Mouse (Mus musculus) small intestine, adult 2 months (tissue): ENCODE measurements around the gene Osbpl6. TPM values are rescaled to one million over a fixed set of nuclear protein-coding genes. Genes with fewer than 3 reads are reported as not detected.

Source experiments
- H3K27ac ChIP-seq: fragments of 200-500 bp; 2 replicates; pipeline ENCODE4 v1.5.1; 2012; ENCODE audit warnings: low read depth, low read length, control low read depth, inconsistent platforms; ENCODE audit not compliant: insufficient read depth
- H3K27me3 ChIP-seq: fragments of 200-500 bp; 2 replicates; pipeline ENCODE4 v1.6.1; 2012; ENCODE audit warnings: mild to moderate bottlenecking, moderate library complexity, low read length, inconsistent platforms; ENCODE audit not compliant: control insufficient read depth, insufficient read depth
- H3K36me3 ChIP-seq: fragments of 200-500 bp; 2 replicates; pipeline ENCODE4 v1.6.1; 2012; ENCODE audit warnings: mild to moderate bottlenecking, low read length, control low read depth, inconsistent platforms; ENCODE audit not compliant: control insufficient read depth, insufficient read depth
- H3K4me1 ChIP-seq: fragments of 200-500 bp; 2 replicates; pipeline ENCODE4 v1.6.1; 2012; ENCODE audit warnings: low read length, inconsistent platforms, mixed read lengths; ENCODE audit not compliant: control insufficient read depth, insufficient read depth, insufficient read length
- H3K4me3 ChIP-seq: fragments of 200-500 bp; 2 replicates; pipeline ENCODE4 v1.5.1; 2012; ENCODE audit warnings: low read depth, mild to moderate bottlenecking, control low read depth, inconsistent platforms, low read length, moderate library complexity
- CTCF ChIP-seq: fragments of 200-500 bp; IDR thresholded peaks from 2 replicates; pipeline ENCODE4 v1.5.1; 2012; ENCODE audit warnings: low read depth, mild to moderate bottlenecking, control low read depth, inconsistent platforms, low read length, moderate library complexity, mixed read lengths; ENCODE audit not compliant: insufficient replicate concordance, insufficient read length; ENCODE audit errors: extremely low read depth
- POLR2A ChIP-seq: fragments of 200-500 bp; IDR thresholded peaks from 2 replicates; pipeline ENCODE4 v1.6.1; 2012; ENCODE audit warnings: low read depth, mild to moderate bottlenecking, control low read depth, inconsistent platforms, low read length, moderate library complexity
- WGBS: fragments of 180-500 bp; shearing (Covaris S2); methylation state at CpG from one replicate; pipeline ENCODE4 v1.1.7; 2018; 5-methylcytosine and 5-hydroxymethylcytosine counted together
- polyA plus RNA-seq: library from polyadenylated mRNA; depleted of rRNA; stranded (reverse); fragments of >200 nt; gene quantifications from 2 replicates; pipeline ENCODE4 v1.2.3, GENCODE M21; 2012

Osbpl6 gene
- polyA plus RNA-seq, 1 experiment = 72.6 TPM

DNA sequence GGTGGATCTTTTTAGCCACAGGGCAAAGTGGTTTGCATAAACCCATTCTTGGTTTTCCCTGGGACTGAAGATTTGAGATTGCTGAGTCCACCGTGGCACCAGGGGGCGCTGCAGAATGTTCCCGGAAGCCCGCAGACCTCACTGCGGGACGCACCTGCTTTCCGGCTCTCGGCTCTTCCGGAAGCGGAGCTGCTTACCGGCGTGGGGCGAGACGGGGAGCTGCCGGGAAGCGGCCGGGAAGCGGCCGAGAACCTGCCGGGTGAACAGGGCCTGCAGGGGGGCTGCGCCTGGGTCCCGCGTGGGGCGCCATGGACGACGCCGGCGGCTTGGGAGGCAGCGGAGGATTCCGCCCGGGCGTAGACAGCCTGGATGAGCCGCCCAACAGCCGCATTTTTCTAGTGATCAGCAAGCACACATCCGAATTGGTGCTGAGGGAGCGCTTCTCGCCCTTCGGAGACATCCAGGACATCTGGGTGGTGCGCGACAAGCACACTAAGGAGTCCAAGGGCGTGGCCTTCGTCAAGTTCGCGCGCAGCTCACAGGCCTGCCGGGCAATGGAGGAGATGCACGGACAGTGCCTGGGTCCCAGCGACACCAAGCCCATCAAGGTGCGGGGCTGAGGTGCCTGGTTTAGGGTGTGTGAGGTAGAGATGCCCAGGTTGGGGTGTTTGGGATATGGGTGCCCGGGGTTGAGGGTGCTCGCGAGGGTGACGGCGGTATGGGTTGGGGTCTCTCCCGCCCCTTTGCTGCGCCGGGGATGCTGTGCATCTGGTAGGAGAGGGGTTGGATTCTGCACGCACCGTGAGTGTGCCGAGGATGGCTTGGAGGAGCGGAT, 36.3 kb upstream of the Osbpl6 start, which contains the start of gene Rbm45:
Rbm45 (plus strand) TSS at position 164 of the 835 bp plus-strand sequence.
- under 1% methylated on average over 61 of the region's 61 CpGs for WGBS
- TF ChIP-seq POLR2A (no peak; the same call in 1 of the 2 replicates), CTCF (peak; percentile 86)
- peaks cover 19% of the 10 kb centered on the region for H3K4me1 ChIP-seq
- H3K27me3 ChIP-seq = no peaks in the 10 kb centered on the region
- H3K27ac ChIP-seq = peak within 1 kb of the TSS; percentile 93
- peaks cover 18% of the 10 kb centered on the region for H3K36me3 ChIP-seq
- H3K4me3 ChIP-seq = peak within 1 kb of the TSS; percentile 94

- WGBS = 1% methylated on average over 7 of the region's 7 CpGs
- H3K27ac ChIP-seq = peak overlapping the region; percentile 93
- H3K36me3 ChIP-seq = peaks cover 21% of the 10 kb centered on the region
- TF ChIP-seq CTCF (no peak), POLR2A (no peak)
- no peaks in the 10 kb centered on the region for H3K27me3 ChIP-seq
- peaks cover 19% of the 10 kb centered on the region for H3K4me1 ChIP-seq
- H3K4me3 ChIP-seq = peak overlapping the region; percentile 94
Measured at GRCm38 (mm10) chr2:76370656-76370922, 35.7 kb upstream of the Osbpl6 start.

- H3K27me3 ChIP-seq = no peaks in the 10 kb centered on the region
- H3K4me1 ChIP-seq = peaks cover 19% of the 10 kb centered on the region
- H3K4me3 ChIP-seq = no peak overlapping the region
- 47% methylated on average over 4 of the region's 4 CpGs for WGBS
- peak overlapping the region; percentile 50; the same call in 1 of the 2 replicates for H3K27ac ChIP-seq
- H3K36me3 ChIP-seq = peaks cover 31% of the 10 kb centered on the region
- TF ChIP-seq POLR2A (no peak), CTCF (no peak)
Measured at GRCm38 (mm10) chr2:76372244-76372643, 34.1 kb upstream of the Osbpl6 start.

GRCm38 (mm10) chr2:76374544-76375206, 31.6 kb upstream of the Osbpl6 start:
- H3K36me3 ChIP-seq = peaks cover 52% of the 10 kb centered on the region
- TF ChIP-seq CTCF = no peak
- TF ChIP-seq POLR2A = no peak
- WGBS = 88% methylated on average over 6 of the region's 6 CpGs
- no peak overlapping the region for H3K4me3 ChIP-seq
- H3K4me1 ChIP-seq = peaks cover 7% of the 10 kb centered on the region
- H3K27me3 ChIP-seq = no peaks in the 10 kb centered on the region
- H3K27ac ChIP-seq = no peak overlapping the region

- Histone ChIP-seq H3K4me1 (no peaks in the 10 kb centered on the region), H3K27ac (no peak overlapping the region), H3K36me3 (peaks cover 67% of the 10 kb centered on the region), H3K27me3 (no peaks in the 10 kb centered on the region), H3K4me3 (no peak overlapping the region)
- TF ChIP-seq POLR2A (no peak), CTCF (no peak)
- 96% methylated on average over 19 of the region's 19 CpGs for WGBS
Measured at GRCm38 (mm10) chr2:76378646-76379045, 27.7 kb upstream of the Osbpl6 start.

DNA sequence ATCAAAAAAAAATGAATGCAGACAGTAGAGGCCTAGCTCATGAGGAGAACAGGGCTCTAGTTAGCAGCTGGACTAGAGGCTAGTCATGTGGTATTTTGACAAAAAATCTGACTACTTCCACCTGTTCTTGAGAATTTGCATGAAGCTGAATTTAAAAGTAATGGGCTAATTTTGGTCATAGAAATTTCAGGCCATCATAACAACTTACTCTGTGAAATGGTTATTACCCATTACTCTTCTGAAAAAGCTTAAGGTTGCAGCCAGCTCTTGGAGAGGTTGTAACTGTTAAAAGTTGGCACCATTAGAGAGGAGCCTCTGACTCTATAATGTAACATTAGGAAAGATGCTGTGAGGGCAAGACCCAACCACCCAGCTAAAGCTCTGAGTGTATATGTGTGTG, 19.8 kb upstream of the Osbpl6 start:
- no peaks in the 10 kb centered on the region for H3K4me1 ChIP-seq
- TF ChIP-seq POLR2A (no peak), CTCF (no peak)
- no peak overlapping the region for H3K4me3 ChIP-seq
- no peak overlapping the region for H3K27ac ChIP-seq
- peaks cover 42% of the 10 kb centered on the region for H3K36me3 ChIP-seq
- H3K27me3 ChIP-seq = no peaks in the 10 kb centered on the region

DNA sequence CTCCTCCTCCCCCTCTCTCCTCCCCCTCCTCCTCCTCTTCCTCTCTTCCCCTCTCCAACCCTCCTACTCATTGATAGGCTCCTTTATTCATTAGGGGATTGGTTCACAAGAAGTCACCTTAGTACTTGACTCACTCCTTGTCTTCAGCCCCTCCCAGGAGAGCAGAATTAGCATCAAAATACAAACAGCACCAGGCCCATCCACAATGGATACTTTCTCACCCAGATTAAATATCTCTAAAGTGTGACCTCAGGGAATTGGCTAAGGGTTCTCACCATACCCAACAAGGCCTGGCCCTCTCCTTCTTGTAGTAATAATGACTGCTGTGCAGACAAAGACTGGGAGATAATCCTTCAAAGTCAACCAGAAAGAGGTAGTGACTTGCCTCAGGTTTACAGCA, 6.1 kb upstream of the Osbpl6 start:
- TF ChIP-seq POLR2A (no peak), CTCF (no peak)
- Histone ChIP-seq H3K27ac (no peak overlapping the region), H3K36me3 (no peaks in the 10 kb centered on the region), H3K27me3 (no peaks in the 10 kb centered on the region), H3K4me1 (no peaks in the 10 kb centered on the region), H3K4me3 (no peak overlapping the region)
